Mouse (Mus musculus): ENCODE results near the gene Ints6l. TPM values are rescaled to one million over a fixed set of nuclear protein-coding genes. Genes with fewer than 3 reads are reported as not detected.
A peak's percentile ranks its signal among the peaks of the same experiment; 100 is the strongest.
"Not testable (repeated sequence)": the region's sequence is repeated elsewhere in the genome, so short reads cannot be mapped to it uniquely, and the experiment has no call there.

The Ints6l gene
- polyA plus RNA-seq, 1 experiment from 2014 or later: 31.9 TPM

DNA sequence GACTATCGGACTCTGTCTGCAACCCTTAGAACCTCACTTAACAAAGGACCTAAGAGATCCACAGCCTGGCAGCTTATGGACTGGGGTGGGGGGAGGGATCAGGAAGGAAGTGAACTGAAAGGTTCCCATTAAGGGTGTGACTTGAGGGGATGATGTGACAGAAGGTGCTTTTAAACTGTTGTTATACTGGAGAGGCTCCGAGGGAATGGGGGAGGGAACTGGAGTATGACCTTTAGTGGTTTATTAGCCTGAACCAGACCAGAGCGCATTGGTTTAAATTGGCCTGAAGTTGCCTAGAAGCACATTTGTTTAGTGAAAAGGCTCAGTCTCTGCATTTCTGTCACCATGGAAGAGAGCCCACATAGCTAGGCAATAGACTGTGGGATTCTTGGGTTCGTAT, 13.0 kb downstream of the Ints6l start:
- 89% methylated on average over 4 of the region's 4 CpGs for WGBS (ENCODE audit: missing documents)
- no peak overlapping the region for H3K4me3 ChIP-seq (ENCODE audit: inconsistent target)
- no peak overlapping the region for H3K27ac ChIP-seq
- peaks cover 91% of the 10 kb centered on the region for H3K79me2 ChIP-seq (ENCODE audit: inconsistent target)
- no peaks in the 10 kb centered on the region for H3K36me3 ChIP-seq (ENCODE audit: inconsistent target)

DNA sequence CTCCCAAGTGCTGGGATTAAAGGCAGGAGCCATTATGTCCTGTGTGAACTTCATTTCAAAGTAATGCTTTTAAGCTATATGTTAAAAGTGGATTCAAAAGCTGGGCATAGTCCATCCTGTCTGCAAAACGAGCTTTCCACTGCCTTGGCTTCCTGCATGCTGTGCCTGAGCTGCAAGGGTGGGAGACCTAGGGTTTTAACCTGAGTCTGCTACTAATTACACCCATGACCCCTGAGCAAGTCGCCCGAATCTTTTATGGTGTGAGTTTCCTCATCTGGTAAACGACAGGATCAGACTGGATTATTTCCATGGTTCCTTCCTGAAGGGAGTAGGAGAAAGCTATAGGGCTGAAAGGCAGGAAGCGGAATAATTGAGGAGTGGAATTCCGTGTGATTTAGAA, 13.8 kb downstream of the Ints6l start:
- 84% methylated on average over 6 of the region's 6 CpGs for WGBS (ENCODE audit: missing documents)

DNA sequence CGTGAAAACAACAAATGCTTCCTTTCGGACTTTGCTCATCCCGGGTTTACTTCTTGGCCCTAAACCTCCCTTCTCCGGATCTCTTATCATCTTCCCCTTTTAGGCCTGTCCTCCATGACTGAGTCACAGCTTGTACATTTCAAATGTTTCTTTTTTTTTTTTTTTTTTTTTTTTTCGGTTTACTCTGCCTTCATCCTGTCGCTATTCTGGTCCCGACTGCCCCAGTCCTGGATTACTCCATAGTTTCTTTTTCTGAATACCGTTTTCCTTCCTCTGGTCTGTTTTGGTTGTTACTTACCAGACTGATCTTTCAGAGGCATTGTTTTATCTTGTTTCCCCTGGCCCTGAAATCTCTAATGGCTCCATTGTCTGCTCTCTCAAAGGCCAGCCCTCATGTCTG, 19.4 kb downstream of the Ints6l start:
- Histone ChIP-seq H3K27ac (no peak overlapping the region), H3K79me2 (ENCODE audit: inconsistent target) (peaks cover 99% of the 10 kb centered on the region), H3K36me3 (ENCODE audit: inconsistent target) (no peaks in the 10 kb centered on the region), H3K4me3 (ENCODE audit: inconsistent target) (no peak overlapping the region)
- 64% methylated on average over 6 of the region's 8 CpGs for WGBS (ENCODE audit: missing documents)

More for the DNA sequence above, 13.8 kb downstream of the Ints6l start:
- no peak overlapping the region for H3K27ac ChIP-seq
- H3K79me2 ChIP-seq (ENCODE audit: inconsistent target): peaks cover 91% of the 10 kb centered on the region
- H3K36me3 ChIP-seq (ENCODE audit: inconsistent target): no peaks in the 10 kb centered on the region
- H3K4me3 ChIP-seq (ENCODE audit: inconsistent target): no peak overlapping the region

DNA sequence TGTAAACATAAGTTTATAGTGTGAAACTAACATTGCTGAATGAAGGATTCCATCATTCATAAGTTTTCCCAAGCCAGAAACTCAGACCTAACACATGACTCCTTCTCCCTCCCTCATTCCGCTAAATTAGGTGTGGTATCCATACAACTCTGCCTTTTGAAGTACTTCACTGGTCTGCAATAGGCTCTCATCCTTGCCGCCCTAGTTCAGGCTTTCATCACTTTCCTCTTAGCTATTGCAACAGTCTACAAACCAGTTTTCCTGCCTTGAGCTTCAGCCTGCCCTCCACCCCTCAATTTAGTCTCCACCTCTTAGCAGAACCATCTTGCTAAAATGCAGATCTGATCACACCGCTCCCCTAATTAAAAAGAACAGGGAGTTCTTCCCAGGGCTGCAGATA, 22.9 kb downstream of the Ints6l start:
- WGBS (ENCODE audit: missing documents): 66% methylated on average over 3 of the region's 3 CpGs
- Histone ChIP-seq H3K27ac (no peak overlapping the region), H3K79me2 (ENCODE audit: inconsistent target) (peaks cover 77% of the 10 kb centered on the region), H3K4me3 (ENCODE audit: inconsistent target) (no peak overlapping the region), H3K36me3 (ENCODE audit: inconsistent target) (no peaks in the 10 kb centered on the region)

DNA sequence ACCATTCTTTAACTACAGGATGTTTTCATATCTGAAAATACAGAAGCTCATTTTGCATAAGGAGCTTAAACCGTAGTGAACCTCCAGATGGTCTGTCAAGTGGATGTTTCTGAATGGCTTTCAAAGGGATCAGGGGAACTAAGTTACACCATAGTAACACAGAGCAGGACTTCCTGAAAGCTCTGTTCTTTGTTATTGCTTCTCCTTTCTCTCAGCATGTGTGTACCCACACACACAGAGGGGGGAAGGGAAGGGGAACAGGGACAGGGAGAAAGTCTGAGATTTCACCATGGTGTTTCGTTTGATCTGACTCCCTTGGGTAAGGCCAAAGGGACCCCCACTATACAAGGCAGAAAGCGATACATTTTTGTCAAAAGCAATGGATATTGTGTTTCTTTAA, 27.2 kb downstream of the Ints6l start:
- H3K36me3 ChIP-seq (ENCODE audit: inconsistent target): no peaks in the 10 kb centered on the region
- peaks cover 35% of the 10 kb centered on the region for H3K79me2 ChIP-seq (ENCODE audit: inconsistent target)
- H3K4me3 ChIP-seq (ENCODE audit: inconsistent target): no peak overlapping the region
- H3K27ac ChIP-seq: peak overlapping the region; percentile 32; the same call in 1 of the 2 replicates
- WGBS (ENCODE audit: missing documents): 52% methylated on average over 3 of the region's 3 CpGs

DNA sequence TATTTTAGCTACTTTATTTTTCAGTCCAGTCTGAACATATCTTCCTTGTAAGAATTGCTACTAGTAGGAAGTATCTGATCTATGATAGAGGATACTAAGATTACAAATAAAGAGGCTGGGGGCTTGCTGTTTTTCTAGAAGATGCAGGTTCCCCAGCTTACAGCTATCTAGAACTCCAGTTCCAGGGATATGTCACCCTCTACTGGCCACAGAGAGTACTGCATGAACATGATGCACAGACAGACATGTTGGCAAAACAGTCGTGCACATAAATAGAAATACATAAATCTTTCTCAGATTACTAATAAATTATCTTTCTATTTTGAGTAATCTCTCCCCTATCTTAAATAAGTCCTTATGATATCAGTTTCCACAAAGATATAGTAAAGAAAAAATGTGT, 35.1 kb downstream of the Ints6l start:
- 14% methylated on average over 1 of the region's 1 CpGs for WGBS (ENCODE audit: missing documents)
- H3K79me2 ChIP-seq (ENCODE audit: inconsistent target): no peaks in the 10 kb centered on the region
- no peak overlapping the region for H3K4me3 ChIP-seq (ENCODE audit: inconsistent target)
- H3K27ac ChIP-seq: no peak overlapping the region
- no peaks in the 10 kb centered on the region for H3K36me3 ChIP-seq (ENCODE audit: inconsistent target)

DNA sequence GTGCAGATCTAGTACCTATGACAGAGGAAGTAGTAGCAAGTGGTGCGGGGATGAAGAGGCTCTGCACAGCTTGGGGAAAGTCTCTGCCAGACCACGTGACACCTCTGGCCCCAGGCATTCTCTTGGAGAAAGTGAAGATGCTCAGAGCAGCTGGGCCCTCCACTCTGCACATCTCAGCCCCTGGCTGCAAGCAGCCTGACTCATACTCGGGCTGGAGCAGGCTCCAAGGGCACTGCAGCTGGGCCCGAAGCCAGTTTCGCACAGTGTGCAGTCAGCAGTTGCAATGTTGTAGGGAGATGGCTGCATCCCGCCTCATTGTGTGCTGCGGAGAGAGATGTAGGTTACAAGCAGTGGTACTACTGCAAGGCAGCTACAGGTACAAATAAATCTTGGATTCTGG, 42.6 kb downstream of the Ints6l start:
- H3K79me2 ChIP-seq (ENCODE audit: inconsistent target): no peaks in the 10 kb centered on the region
- no peak overlapping the region for H3K4me3 ChIP-seq (ENCODE audit: inconsistent target)
- H3K36me3 ChIP-seq (ENCODE audit: inconsistent target): no peaks in the 10 kb centered on the region; the same call in 1 of the 2 replicates
- no peak overlapping the region for H3K27ac ChIP-seq
- 94% methylated on average over 7 of the region's 7 CpGs for WGBS (ENCODE audit: missing documents)

DNA sequence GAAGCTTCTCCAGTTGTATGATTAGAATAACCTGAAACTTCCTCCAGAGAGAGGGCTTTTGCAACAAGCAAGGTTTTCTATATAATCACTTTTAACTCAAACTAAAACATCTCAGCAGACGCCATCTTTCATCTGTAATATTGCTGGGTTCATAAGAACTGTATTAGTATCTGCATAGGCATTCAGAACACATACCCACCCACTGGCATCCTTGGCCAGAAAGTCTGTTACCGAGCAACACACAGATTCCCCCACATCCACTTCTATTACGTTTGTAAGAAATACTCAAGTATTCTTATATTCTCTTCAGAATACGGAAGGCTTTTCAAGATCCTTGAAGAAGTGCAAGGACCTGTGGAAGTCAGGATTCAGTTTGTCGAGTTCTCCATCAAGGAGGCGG, 69.8 kb downstream of the Ints6l start, which contains the start of gene Gm10477:
Gene Gm10477 (plus strand): TSS at position 301 of the 400 bp plus-strand sequence.
- 100% methylated on average over 2 of the region's 6 CpGs for WGBS (ENCODE audit: missing documents)
- not testable (repeated sequence) for H3K4me3 ChIP-seq (ENCODE audit: inconsistent target); H3K36me3 ChIP-seq (ENCODE audit: inconsistent target); H3K79me2 ChIP-seq (ENCODE audit: inconsistent target); H3K27ac ChIP-seq

DNA sequence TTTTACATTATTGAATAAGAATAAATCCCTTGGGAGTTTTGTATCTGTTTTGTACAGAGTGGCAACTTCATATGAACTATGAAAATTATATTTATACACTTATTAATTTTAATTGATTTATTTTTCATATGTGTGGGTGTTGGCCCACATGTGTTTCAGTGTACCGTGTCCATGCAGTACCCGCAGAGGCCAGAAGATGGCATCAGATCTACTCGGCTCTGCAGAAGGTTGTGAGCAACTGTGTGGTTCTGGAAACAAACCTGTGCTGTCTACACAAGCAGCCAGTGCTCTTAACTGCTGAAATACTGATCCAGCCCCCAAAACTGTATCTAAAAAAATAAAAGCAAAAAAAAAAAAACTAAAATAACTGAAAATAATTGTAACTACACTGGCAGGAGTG, 76.6 kb downstream of the Ints6l start:
- Histone ChIP-seq H3K36me3 (ENCODE audit: inconsistent target) (no peaks in the 10 kb centered on the region), H3K79me2 (ENCODE audit: inconsistent target) (no peaks in the 10 kb centered on the region), H3K4me3 (ENCODE audit: inconsistent target) (no peak overlapping the region), H3K27ac (no peak overlapping the region)
- 8% methylated on average over 3 of the region's 3 CpGs for WGBS (ENCODE audit: missing documents)

DNA sequence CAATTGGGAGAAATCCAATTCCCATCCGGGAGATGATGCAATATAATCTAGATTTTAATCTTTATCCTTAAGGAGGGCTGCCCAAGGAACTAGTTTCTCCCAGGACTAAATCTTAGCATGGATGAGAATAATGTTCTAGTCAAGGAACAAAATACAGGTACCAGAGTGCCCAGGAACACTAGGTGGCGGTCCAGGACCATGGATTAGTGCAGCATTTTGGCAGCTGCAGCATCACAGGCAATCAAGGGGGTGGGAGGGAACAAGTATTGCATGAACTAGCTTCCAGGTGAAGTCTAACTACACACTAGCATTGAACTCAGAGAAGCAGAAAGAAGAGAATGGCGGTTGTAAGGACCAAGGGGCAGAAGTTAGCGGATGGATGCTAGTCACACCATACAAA, 82.5 kb downstream of the Ints6l start:
- Histone ChIP-seq H3K36me3 (ENCODE audit: inconsistent target) (no peaks in the 10 kb centered on the region), H3K4me3 (ENCODE audit: inconsistent target) (no peak overlapping the region), H3K79me2 (ENCODE audit: inconsistent target) (no peaks in the 10 kb centered on the region), H3K27ac (no peak overlapping the region)
- 57% methylated on average over 4 of the region's 4 CpGs for WGBS (ENCODE audit: missing documents)

DNA sequence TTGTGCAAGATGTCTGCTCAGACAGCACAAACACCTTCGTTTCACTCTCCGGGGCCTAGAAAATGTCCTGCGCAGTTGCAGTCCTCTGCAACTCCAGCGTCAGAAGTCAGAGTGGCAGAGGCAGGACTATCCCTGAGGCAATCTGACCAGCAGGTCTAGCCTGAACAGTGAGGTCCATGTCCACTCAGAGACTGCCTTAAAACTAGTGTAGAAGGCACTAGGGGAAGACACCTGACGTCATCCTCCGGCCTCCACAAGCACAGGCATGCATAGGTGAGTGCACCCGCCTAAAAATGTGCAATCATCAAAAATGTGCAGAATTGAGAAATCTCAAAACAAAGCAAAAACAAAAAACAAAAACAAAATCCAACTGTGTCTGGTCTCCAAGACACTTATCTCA, 94.8 kb downstream of the Ints6l start, which contains the start of gene Gm648:
Gene Gm648 (minus strand): TSS at position 101 of the 400 bp plus-strand sequence.
- Histone ChIP-seq H3K36me3 (ENCODE audit: inconsistent target) (no peaks in the 10 kb centered on the region), H3K79me2 (ENCODE audit: inconsistent target) (no peaks in the 10 kb centered on the region), H3K4me3 (ENCODE audit: inconsistent target) (no peak within 1 kb of the TSS), H3K27ac (no peak within 1 kb of the TSS)
- WGBS (ENCODE audit: missing documents): 94% methylated on average over 7 of the region's 7 CpGs

DNA sequence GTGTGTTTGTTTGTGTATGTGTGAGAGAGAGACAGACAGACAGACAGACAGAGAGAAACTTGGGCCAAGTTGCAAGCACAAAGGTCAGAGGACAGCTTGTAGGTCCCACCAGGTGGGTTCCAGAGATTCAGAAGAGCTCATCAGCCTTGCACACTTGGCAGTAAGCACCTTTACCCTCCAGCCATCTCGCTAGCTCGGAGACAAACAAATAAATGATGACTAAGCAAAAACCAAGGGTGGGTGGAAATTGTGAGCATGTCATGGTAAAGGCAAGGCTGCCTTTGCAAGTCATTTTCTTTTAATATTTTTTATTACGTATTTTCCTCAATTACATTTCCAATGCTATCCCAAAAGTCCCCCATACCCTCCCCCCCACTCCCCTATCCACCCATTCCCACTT, 98.9 kb downstream of the Ints6l start:
- no peak overlapping the region for H3K4me3 ChIP-seq (ENCODE audit: inconsistent target)
- H3K79me2 ChIP-seq (ENCODE audit: inconsistent target): no peaks in the 10 kb centered on the region
- WGBS (ENCODE audit: missing documents): 85% methylated on average over 2 of the region's 3 CpGs
- no peak overlapping the region for H3K27ac ChIP-seq
- H3K36me3 ChIP-seq (ENCODE audit: inconsistent target): no peaks in the 10 kb centered on the region

Other genes with a start within 250 kb of the Ints6l start
- gene Gm773, start 242.0 kb upstream of the Ints6l start, polyA plus RNA-seq (2018): not detected in 3 replicates
- 2.1 to 3.6 TPM (median 2.5 TPM) in 3 replicates for gene Zfp449, start 108.5 kb upstream of the Ints6l start, polyA plus RNA-seq (2018)
- gene Smim10l2a, start 80.3 kb upstream of the Ints6l start, polyA plus RNA-seq (2018): 0.39 to 0.54 TPM (median 0.40 TPM) in 3 replicates
- gene Gm2174, start 6.9 kb upstream of the Ints6l start, polyA plus RNA-seq (2018): 1.2 to 1.3 TPM in 2 of 3 replicates, not detected in the other
- gene Gm10477, start 69.9 kb downstream of the Ints6l start, polyA plus RNA-seq (2018): not detected in 3 replicates
- gene Gm648, start 94.7 kb downstream of the Ints6l start, polyA plus RNA-seq (2018): not detected in 3 replicates
- gene Mmgt1, start 143.2 kb downstream of the Ints6l start, polyA plus RNA-seq (2018): 13.8 to 26.4 TPM (median 18.8 TPM) in 3 replicates
- 11.7 to 18.3 TPM (median 17.3 TPM) in 3 replicates for gene Slc9a6, start 154.9 kb downstream of the Ints6l start, polyA plus RNA-seq (2018)